Mouse (Mus musculus): Measurements from ENCODE around the gene Col15a1.

DNA sequence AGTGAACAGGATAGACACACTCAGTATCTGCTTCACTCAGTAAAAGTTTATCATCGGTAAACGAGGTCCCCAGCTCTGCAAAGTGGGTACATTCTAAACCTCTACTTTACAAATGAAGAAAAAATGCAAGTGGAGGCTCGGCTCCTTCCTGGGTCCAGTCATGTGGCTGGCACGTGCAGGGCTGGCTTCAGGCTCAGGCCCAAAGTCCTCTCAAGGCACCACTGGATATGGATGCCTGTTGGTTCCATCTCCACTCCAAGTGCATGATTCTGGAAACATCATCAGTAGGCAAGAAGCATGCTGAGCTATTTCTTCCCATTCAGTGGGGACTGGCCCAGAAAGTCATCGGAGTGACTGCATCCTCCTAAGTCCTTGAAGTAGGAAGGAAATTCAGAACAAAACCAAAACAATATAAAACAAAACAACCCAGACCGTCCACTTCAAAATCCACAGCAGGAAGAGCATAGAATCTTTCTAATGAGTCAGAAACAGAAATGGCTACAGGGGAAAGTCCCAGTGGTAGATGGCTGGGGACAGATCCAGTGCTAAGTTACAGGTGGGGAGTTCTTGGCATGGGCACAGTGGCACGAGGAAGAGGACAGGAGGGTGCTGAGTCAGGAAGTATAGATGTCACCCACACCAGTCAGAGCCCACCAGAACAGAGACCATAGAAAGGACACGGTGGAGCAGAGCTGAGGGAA, 105.9 kb downstream of the Col15a1 start:
- no peak for TF ChIP-seq CTCF (conservative IDR thresholded peaks at IDR 0.05; ENCODE audit: low read length)
- TF ChIP-seq POU5F1 (IDR thresholded peaks at IDR 0.05; ENCODE audit: borderline replicate concordance, low read length), result no peak

All from E14TG2a.4 (cell line).